Mouse (Mus musculus) CD8-positive naive resting alpha-beta T cell, adult 57 days (primary cell): Measurements from ENCODE around the gene Vmn2r56. TPM values are rescaled to one million over a fixed set of nuclear protein-coding genes. Genes with fewer than 3 reads are reported as not detected.

Source experiments
- total RNA-seq: library from RNA; stranded (reverse); gene quantifications from one replicate; pipeline ENCODE4 v1.2.4, GENCODE M21; 2023

Vmn2r56 gene
- not detected for total RNA-seq

DNA sequence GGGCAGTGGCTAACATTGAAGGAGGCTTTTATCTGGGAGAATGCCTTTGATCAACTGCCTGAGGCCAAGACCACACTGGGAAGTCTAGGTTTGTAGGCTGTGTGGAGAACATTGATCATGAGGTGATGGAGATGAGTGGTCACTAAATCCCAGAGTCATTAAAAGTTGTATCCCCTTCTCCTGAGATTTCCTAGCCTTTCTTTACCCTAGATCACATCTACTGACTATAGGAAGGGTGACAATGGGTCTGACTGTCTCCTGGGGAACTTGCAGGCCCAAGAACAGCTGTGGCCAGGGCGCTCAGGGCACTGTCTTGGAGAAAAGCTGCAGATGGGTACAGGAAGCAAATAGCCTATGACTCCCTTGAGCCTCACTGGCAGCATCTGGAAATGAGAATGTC, at the start of gene Vmn2r56:
Vmn2r56 (minus strand) TSS at position 101 of the 400 bp plus-strand sequence.

DNA sequence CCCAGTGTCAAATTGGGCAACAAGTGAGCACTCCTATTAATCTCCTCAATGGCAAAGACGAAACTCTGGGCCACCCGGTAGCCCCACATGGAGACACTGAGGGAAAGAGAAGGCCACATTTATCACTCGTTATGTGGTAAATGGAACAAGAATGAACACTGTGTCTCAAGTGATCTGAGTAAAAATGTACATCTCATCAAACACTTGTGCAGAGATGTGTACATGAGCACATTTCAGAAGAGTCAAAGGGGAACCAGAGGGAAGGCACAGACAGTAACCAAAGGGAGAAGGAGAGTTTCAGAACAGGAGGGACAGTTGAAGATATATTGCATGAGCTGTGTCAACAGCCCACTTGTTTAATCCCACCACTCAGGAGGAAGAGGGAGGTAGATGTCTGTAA, 49.9 kb downstream of the Vmn2r56 start, which contains the start of gene Vmn2r55:
Vmn2r55 (minus strand) TSS at position 101 of the 400 bp plus-strand sequence.

DNA sequence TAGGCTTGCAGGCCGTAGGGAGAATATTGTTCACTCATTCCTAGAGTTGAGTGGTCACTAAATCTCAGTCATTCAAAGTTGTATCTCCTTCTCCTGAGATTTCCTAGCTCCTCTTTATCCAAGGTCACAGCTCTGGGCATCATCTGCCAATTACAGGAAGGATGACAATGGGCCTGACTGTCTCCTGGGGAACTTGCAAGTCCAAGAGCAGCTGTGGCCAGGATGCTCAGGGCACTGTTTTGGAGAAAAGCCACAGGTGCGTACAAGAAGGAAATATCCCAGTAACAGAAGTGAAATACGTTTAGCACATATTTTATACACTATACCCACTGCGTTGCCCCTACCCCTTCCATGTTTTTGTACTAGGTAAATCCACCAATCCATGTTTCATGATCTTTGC, 94.6 kb downstream of the Vmn2r56 start, which contains the start of gene Vmn2r54:
Vmn2r54 (minus strand) TSS at position 101 of the 400 bp plus-strand sequence.

Other genes with a start within 250 kb of the Vmn2r56 start
- not detected for gene 2900092C05Rik, start 222.5 kb downstream of the Vmn2r56 start, total RNA-seq
- gene Vmn2r53, start 126.2 kb downstream of the Vmn2r56 start, total RNA-seq: 0.06 TPM
- gene Vmn2r54, start 94.7 kb downstream of the Vmn2r56 start, total RNA-seq: not detected
- not detected for gene Vmn2r55, start 50.0 kb downstream of the Vmn2r56 start, total RNA-seq
- 24.6 TPM for gene Zscan18, start 68.6 kb upstream of the Vmn2r56 start, total RNA-seq
- gene Zfp329, start 83.9 kb upstream of the Vmn2r56 start, total RNA-seq: 12.0 TPM
- gene Zfp110, start 99.8 kb upstream of the Vmn2r56 start, total RNA-seq: 117 TPM
- 1.6 TPM for gene Zfp128, start 146.2 kb upstream of the Vmn2r56 start, total RNA-seq
- gene Zscan22, start 162.8 kb upstream of the Vmn2r56 start, total RNA-seq: 10.7 TPM
- gene Rps5, start 187.3 kb upstream of the Vmn2r56 start, total RNA-seq: 3,246 TPM
- 1.8 TPM for gene Rnf225, start 192.4 kb upstream of the Vmn2r56 start, total RNA-seq
- 2.6 TPM for gene Zfp324, start 230.8 kb upstream of the Vmn2r56 start, total RNA-seq
- gene Zfp446, start 242.8 kb upstream of the Vmn2r56 start, total RNA-seq: 7.4 TPM